Mouse (Mus musculus): ENCODE results near the gene Igfbp7. TPM values are rescaled to one million over a fixed set of nuclear protein-coding genes. Genes with fewer than 3 reads are reported as not detected.

Igfbp7 gene
- total RNA-seq, 1 experiment from 2014 or later, result 0.47 TPM

- no peak for ATAC-seq (ENCODE audit: extremely low read depth, insufficient number of reproducible peaks, low FRiP score, poor library complexity, severe bottlenecking)
Measured at GRCm38 (mm10) chr5:77416058-77416457, 8.2 kb upstream of the Igfbp7 start.

- no peak for ATAC-seq (ENCODE audit: extremely low read depth, insufficient number of reproducible peaks, low FRiP score, poor library complexity, severe bottlenecking)
Measured at GRCm38 (mm10) chr5:77408530-77408929, 689 bp upstream of the Igfbp7 start.

DNA sequence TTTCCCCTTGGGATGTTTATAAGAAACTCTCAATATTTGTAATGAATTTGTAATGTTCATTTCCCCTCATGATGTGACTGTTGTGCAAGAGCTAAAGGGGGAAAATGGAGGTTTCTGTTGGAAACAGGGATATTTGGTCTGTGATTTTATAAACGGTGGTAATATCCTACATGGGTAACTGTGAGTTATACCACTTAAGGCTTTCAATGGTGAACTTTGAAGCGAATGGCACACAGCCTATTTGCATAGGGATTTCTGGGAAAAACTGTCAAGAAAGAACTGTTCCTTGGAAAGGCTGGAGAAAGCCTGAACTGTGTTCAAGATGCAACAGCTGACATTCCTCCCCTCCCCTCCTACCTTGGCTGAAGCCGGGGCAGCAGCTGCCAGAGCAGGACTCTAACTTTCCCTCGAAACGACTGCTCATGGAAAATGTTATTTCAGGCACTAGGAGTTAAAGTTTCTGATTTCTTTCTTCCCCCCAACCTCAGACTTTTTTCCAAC lies 1.4 kb downstream of the Igfbp7 start:
- ATAC-seq (ENCODE audit: extremely low read depth, insufficient number of reproducible peaks, low FRiP score, poor library complexity, severe bottlenecking), result no peak

DNA sequence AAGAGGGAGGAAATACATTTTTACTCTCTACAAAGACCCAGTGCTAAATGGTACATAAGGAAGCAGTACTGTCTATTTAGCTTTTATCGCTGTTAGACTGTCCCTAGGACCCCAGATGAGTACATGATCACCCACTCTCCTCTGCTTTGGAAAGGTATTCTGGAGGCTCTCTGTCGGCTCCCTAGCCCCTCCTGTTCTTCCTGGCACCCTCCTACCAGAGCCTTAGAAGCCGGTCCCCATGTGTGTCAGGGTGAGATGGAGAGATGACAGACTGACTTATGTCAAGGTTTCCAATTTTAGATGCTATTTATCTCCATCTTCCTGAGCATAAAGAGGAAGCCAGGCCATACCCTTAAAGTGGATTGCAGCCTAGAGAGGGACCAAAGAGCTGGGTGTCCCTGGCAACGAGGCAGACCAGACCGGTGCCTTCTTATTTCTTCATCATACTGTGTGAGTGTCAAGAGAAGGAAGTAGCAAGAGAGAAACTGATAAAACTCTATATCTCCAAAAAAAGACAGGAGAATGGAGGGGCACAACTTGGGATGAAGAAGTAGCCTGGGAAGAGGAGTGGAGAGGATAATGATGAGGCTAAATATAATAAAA lies 2.3 kb downstream of the Igfbp7 start:
- ATAC-seq (ENCODE audit: extremely low read depth, insufficient number of reproducible peaks, low FRiP score, poor library complexity, severe bottlenecking), result no peak

DNA sequence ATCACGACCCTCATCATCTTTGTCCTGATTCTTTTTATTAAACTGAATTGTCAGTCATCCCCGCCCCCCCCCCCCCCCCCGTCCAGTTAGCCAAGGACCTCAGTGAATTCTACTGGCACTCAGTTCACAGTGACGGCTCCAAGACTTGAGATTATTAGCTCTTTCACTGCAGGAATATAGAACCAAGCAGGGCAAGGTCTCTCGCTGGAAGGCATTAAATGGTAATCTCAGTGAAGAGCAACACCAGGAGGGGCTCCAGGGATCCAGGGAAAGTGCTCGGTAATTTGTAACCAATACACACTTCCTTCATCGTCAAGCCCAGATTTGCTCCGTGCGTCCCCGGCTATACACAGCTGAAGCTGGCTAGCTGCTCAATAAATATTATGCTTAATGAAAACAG lies 2.9 kb downstream of the Igfbp7 start:
- no peak for ATAC-seq (ENCODE audit: extremely low read depth, insufficient number of reproducible peaks, low FRiP score, poor library complexity, severe bottlenecking)

DNA sequence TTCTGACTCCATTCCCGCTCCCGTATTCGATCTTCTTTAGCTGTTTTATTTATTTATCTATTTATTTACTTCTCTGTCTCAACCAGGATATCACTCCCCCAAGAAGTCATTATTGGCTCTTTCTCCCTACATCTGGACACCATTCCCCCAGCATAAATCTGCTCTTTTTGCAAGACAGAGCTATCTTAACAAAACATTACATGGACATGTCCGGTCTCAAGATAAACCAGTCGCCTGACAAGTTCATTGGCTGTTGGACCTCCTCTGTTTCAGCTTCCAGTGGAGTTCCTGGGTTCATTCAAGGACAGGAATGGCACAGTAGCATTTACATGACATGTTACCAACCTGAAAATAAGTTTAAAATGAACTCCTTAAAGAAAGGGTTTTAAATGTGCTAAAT lies 4.9 kb downstream of the Igfbp7 start:
- no peak for ATAC-seq (ENCODE audit: extremely low read depth, insufficient number of reproducible peaks, low FRiP score, poor library complexity, severe bottlenecking)

GRCm38 (mm10) chr5:77402137-77402536 lies 5.7 kb downstream of the Igfbp7 start:
- ATAC-seq (ENCODE audit: extremely low read depth, insufficient number of reproducible peaks, low FRiP score, poor library complexity, severe bottlenecking), result no peak

GRCm38 (mm10) chr5:77400823-77401222 lies 7.0 kb downstream of the Igfbp7 start:
- no peak for ATAC-seq (ENCODE audit: extremely low read depth, insufficient number of reproducible peaks, low FRiP score, poor library complexity, severe bottlenecking)

GRCm38 (mm10) chr5:77400151-77400550 lies 7.7 kb downstream of the Igfbp7 start:
- no peak for ATAC-seq (ENCODE audit: extremely low read depth, insufficient number of reproducible peaks, low FRiP score, poor library complexity, severe bottlenecking)

DNA sequence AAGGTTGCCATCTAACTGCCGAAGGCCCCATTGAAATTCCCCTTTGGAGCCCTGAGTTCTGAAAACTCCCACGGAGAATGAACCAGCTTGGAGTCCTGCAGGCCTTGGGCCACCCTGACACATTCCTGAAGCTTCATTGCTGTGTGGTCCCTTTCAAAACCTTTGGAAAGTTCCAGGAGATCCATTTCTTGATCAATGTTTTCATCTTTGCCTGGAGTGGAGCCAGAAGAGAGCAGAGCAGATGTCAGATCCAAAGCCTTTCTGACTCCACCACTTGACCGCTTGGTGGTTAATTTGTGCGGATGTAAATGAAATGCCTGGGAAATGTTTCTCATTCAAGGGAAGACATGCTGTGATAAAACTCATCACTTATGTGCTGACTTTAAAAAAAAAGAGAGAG lies 8.8 kb downstream of the Igfbp7 start:
- ATAC-seq (ENCODE audit: extremely low read depth, insufficient number of reproducible peaks, low FRiP score, poor library complexity, severe bottlenecking), result no peak

DNA sequence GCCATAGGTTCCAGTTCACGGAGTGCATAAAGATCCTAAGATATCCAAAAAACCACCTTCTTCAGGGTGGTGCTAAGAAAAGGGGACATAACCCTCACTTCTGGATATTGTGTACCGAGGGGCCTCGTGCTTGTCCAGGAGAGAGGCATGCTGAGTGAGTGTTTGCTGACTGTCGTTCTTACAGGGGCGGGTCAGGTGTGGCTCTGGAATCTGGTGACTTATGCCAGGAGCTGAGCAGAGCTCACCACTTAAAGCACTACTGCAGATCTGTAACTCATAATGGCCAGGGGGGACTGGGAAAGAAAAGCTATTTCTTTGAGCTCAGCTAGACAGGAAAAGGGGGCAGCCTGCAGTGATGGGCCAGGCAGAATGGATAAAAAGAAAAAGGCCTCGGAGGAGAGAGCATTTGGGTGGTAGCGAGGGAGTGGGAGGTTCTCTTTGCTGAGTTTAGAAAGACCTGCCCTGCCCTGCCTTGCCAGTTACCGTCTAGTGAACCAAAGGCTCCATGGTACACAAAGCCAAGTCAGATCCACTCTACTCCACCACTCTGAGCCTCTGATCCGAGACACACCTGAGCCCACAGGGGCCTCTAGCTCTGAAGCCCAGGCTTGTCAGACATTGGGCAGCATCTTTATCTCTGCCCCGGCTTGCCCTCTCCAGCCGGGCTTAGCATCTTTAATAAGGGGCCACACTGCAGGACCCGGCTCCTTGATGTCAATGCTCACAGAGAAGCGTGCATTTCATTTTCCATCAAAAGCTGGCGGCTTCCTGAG lies 9.4 kb downstream of the Igfbp7 start:
- ATAC-seq (ENCODE audit: extremely low read depth, insufficient number of reproducible peaks, low FRiP score, poor library complexity, severe bottlenecking), result no peak

- no peak for ATAC-seq (ENCODE audit: extremely low read depth, insufficient number of reproducible peaks, low FRiP score, poor library complexity, severe bottlenecking)
Measured at GRCm38 (mm10) chr5:77393990-77394618, 13.7 kb downstream of the Igfbp7 start.

DNA sequence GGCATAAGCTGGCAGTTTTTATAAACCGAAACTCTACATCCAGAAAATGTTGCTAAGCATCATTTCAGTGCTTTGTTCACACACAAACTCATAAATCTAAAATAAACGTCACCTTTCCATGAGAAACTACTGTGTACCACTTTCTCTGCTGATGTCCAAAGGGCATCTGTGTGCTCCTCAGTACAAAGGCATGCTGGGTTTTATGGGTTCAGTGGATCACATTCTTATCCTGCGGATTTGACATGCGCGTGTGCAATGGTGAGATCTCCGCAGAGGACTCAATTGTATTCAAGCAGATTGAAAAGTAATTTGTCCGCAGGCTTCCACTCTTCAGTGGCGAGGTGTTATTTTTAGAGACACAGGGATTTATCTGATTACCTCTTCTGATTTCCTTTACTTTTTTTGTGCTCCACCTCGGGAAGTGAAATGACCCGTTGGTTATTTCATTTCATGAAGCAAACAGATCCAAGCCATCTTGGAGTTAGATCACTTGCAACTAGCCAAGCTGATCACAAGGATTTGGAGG lies 14.7 kb downstream of the Igfbp7 start:
- ATAC-seq (ENCODE audit: extremely low read depth, insufficient number of reproducible peaks, low FRiP score, poor library complexity, severe bottlenecking), result no peak

DNA sequence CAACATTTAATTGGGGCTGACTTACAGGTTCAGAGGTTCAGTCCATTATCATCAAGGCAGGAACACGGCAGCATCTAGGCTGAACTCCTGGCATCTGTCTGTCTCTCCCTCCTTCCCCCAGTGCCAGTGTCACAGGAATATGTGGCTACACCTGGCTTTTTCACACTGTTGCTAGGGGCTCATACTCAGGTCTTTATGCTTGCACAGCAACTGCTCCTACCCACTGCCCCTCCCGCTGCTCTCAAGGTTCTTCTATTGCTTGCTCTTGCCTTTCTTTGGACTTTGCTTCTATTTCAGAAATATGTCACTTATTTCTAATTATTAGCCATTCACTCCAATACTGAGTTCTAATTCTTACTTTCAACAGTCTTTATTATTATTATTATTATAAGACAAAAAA lies 17.6 kb downstream of the Igfbp7 start:
- ATAC-seq (ENCODE audit: extremely low read depth, insufficient number of reproducible peaks, low FRiP score, poor library complexity, severe bottlenecking), result no peak

GRCm38 (mm10) chr5:77388359-77388758 lies 19.5 kb downstream of the Igfbp7 start:
- ATAC-seq (ENCODE audit: extremely low read depth, insufficient number of reproducible peaks, low FRiP score, poor library complexity, severe bottlenecking), result no peak

- no peak for ATAC-seq (ENCODE audit: extremely low read depth, insufficient number of reproducible peaks, low FRiP score, poor library complexity, severe bottlenecking)
Measured at GRCm38 (mm10) chr5:77387414-77387704, 20.5 kb downstream of the Igfbp7 start.

- no peak for ATAC-seq (ENCODE audit: extremely low read depth, insufficient number of reproducible peaks, low FRiP score, poor library complexity, severe bottlenecking)
Measured at GRCm38 (mm10) chr5:77386596-77387413, 21.0 kb downstream of the Igfbp7 start.

GRCm38 (mm10) chr5:77385900-77386595 lies 21.8 kb downstream of the Igfbp7 start:
- ATAC-seq (ENCODE audit: extremely low read depth, insufficient number of reproducible peaks, low FRiP score, poor library complexity, severe bottlenecking), result no peak

- ATAC-seq (ENCODE audit: extremely low read depth, insufficient number of reproducible peaks, low FRiP score, poor library complexity, severe bottlenecking), result no peak
Measured at GRCm38 (mm10) chr5:77385221-77385620, 22.6 kb downstream of the Igfbp7 start.

All from neutrophil, adult 5-6 weeks (primary cell).